Mouse (Mus musculus) liver, embryonic 14.5 days (tissue): Measurements from ENCODE around the gene F11r. TPM values are rescaled to one million over a fixed set of nuclear protein-coding genes. Genes with fewer than 3 reads are reported as not detected.
A peak's percentile ranks its signal among the peaks of the same experiment; 100 is the strongest.

Experiments
- ATAC-seq: fragments of 200-750 bp; cut with Nextera tagmentation; 2 replicates; pipeline ENCODE4 v1.8.0; 2017; ENCODE audit warnings: moderate number of reproducible peaks, mild to moderate bottlenecking, moderate library complexity; ENCODE audit not compliant: insufficient read depth
- DNase-seq, 3 experiments: peaks; one replicate each; pipeline ENCODE4 v3.0.0-alpha.2; 2012 to 2013; ENCODE audit warnings: low read depth in 3 of 3, low spot score in 3 of 3
- H3K27ac ChIP-seq: fragments of 300-500 bp; sonication (generic); 2 replicates; pipeline ENCODE4 v1.5.1; 2014; ENCODE audit warnings: moderate library complexity, mild to moderate bottlenecking, control low read depth, inconsistent platforms
- H3K27me3 ChIP-seq: fragments of 300-500 bp; sonication (generic); 2 replicates; pipeline ENCODE4 v1.6.1; 2014; ENCODE audit warnings: mild to moderate bottlenecking, low read length, moderate library complexity; ENCODE audit not compliant: control insufficient read depth, insufficient read depth
- H3K36me3 ChIP-seq: fragments of 300-500 bp; sonication (generic); replicated peaks from 2 replicates; pipeline ENCODE4 v1.6.1; 2014; ENCODE audit warnings: low read depth; ENCODE audit not compliant: control insufficient read depth, insufficient read depth
- H3K4me1 ChIP-seq, 2 experiments: fragments of 200-500 bp in 1 of 2; fragments of 300-500 bp in 1 of 2; sonication (generic) in 1 of 2; replicated peaks; 2 replicates each; pipeline ENCODE4 v1.6.1; 2012 to 2014; ENCODE audit warnings: antibody characterized with exemption in 1 of 2, inconsistent platforms in 1 of 2, low read length in 1 of 2; ENCODE audit not compliant: control insufficient read depth in 2 of 2, insufficient read depth in 2 of 2
- H3K4me2 ChIP-seq: fragments of 300-500 bp; sonication (generic); 2 replicates; pipeline ENCODE4 v1.6.1; 2014; ENCODE audit warnings: low read depth, mild to moderate bottlenecking, control low read depth, moderate library complexity
- H3K4me3 ChIP-seq, 2 experiments: fragments of 200-500 bp in 1 of 2; fragments of 300-500 bp in 1 of 2; sonication (generic) in 1 of 2; 2 replicates each; pipeline ENCODE4 v1.5.1; 2012 to 2014; ENCODE audit warnings: low read depth in 2 of 2, low read length in 2 of 2, mild to moderate bottlenecking in 2 of 2, control low read depth in 1 of 2, inconsistent platforms in 1 of 2, moderate library complexity in 1 of 2; ENCODE audit not compliant: insufficient read depth in 1 of 2
- H3K9ac ChIP-seq: fragments of 300-500 bp; sonication (generic); replicated peaks from 2 replicates; pipeline ENCODE4 v1.6.1; 2014; ENCODE audit warnings: mild to moderate bottlenecking, control low read depth, moderate library complexity
- H3K9me3 ChIP-seq: fragments of 300-500 bp; sonication (generic); 2 replicates; pipeline ENCODE4 v1.6.1; 2016; ENCODE audit warnings: low read length, mixed read lengths; ENCODE audit not compliant: control insufficient read depth
- CTCF ChIP-seq: IDR thresholded peaks from 2 replicates; pipeline ENCODE4 v1.5.1; 2016; ENCODE audit warnings: antibody characterized with exemption, low read depth, control low read depth
- EP300 ChIP-seq: IDR thresholded peaks from 2 replicates; pipeline ENCODE4 v1.6.1; 2016; ENCODE audit warnings: antibody characterized with exemption, low read depth
- WGBS: fragments of 180-500 bp; shearing (Covaris S2); extraction: QIAGEN DNeasy Blood & Tissue Kit; methylation state at CpG from one replicate; pipeline ENCODE4 v1.1.7; 2014; ENCODE audit not compliant: insufficient replicate concordance; 5-methylcytosine and 5-hydroxymethylcytosine counted together
- polyA plus RNA-seq, 2 experiments: library from polyadenylated mRNA; depleted of rRNA in 1 of 2; stranded (reverse) in 1 of 2; unstranded in 1 of 2; fragments of >200 nt; fragmentation: Nextera tagmentation in 1 of 2; extraction: Ambion mirVana in 1 of 2; gene quantifications; 2 replicates each; pipeline versions ENCODE4 v1.2.1 to v1.2.3; 2012 to 2014

Gene F11r
- polyA plus RNA-seq, 2 experiments: 11.9 to 13.6 TPM

DNA sequence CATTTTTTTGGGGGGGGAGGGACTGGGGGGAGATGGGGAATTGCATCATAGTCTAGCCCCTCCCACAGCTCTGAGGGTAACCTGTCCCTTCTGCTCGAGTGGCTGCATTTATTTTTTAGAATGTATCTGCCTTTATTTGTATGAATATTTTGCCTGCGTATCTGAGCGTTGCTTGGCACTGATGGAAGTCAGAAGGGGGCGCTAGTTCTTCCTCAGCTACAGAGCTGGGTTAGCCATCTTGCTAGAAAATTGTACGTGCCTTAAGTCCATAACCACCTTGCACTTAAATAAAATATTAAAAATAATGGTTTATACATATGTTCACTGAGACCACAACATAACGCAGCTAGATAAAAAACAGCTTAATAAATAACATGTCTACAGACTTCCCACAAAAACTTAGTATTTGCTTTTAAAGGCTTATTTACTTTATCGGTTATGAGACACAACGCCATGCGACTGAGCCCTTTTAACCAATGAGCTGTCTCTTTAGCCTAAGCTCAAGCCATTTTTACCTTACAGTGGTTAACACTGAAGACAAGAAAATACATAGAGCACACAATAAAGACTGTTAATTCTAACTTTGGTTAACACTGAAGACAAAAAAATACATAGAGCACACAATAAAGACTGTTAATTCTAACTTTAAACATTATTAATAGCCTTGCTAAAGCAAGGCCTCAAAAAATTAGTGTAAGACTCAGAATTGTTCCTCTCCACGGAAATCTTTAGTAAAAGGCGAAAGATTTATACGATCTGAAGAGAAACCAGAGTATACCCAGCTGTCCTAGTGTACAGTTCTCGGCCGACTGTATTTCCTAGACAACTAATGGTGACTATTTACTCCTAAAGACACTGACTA, 65.3 kb downstream of the F11r start:
- H3K9me3 ChIP-seq: no peaks in the 10 kb centered on the region
- under 1% methylated on average over 14 of the region's 14 CpGs for WGBS
- H3K4me3 ChIP-seq: no peak overlapping the region; a peak in 1 of 4 replicates
- peak overlapping the region; percentile 37 for H3K9ac ChIP-seq
- H3K27me3 ChIP-seq: no peaks in the 10 kb centered on the region
- peak; percentile 81 for ATAC-seq
- TF ChIP-seq EP300 (peak; percentile 47), CTCF (peak; percentile 68)
- H3K36me3 ChIP-seq: no peaks in the 10 kb centered on the region
- peaks cover 5 to 10% of the 10 kb centered on the region in 2 experiments for H3K4me1 ChIP-seq
- peak; percentile 74 to 82 (median 75) for DNase-seq
- peak overlapping the region; percentile 95 for H3K4me2 ChIP-seq
- H3K27ac ChIP-seq: peak overlapping the region; percentile 31

- Histone ChIP-seq H3K4me2 (peak within 1 kb of the TSS; percentile 95), H3K4me3 (peak within 1 kb of the TSS; percentile 59 to 67), H3K9ac (peak within 1 kb of the TSS; percentile 66), H3K36me3 (no peaks in the 10 kb centered on the region), H3K9me3 (no peaks in the 10 kb centered on the region), H3K4me1 (peaks cover 5 to 10% of the 10 kb centered on the region in 2 experiments), H3K27ac (peak within 1 kb of the TSS; percentile 31), H3K27me3 (no peaks in the 10 kb centered on the region)
- DNase-seq (peak; percentile 85 to 89 (median 88)), ATAC-seq (peak; percentile 78)
- WGBS: under 1% methylated on average over 19 of the region's 19 CpGs
- TF ChIP-seq EP300 (peak; percentile 14; the same call in 1 of the 2 replicates), CTCF (peak; percentile 93)
These were observed 65.9 kb downstream of the F11r start, which contains the start of gene Alyref2 for GRCm38 (mm10) chr1:171503250-171503591. Gene Alyref2 (plus strand): TSS chr1:171503478.

GRCm38 (mm10) chr1:171503592-171504291, 66.4 kb downstream of the F11r start:
- under 1% methylated on average over 53 of the region's 53 CpGs for WGBS

DNA sequence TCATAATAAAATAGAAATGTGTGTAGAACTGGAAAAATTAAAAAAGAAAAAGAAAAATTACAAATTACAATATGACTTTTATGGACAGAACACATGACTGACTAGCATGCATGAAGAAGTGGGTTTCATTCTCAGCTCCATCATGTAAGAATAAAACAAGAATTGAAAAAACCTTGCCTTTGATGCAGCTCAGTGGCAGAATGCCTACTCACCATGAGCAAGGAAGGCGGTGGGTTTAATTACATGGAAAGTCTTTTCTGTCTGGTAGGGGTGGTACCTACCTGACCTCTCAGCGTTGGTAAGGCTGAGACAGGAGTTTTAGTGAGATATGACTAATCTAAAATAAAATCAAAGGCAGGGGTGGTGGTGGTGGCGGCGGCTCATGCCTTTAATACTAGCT, 67.3 kb downstream of the F11r start:
- ATAC-seq (no peak), DNase-seq (no peak)
- 21% methylated on average over 4 of the region's 4 CpGs for WGBS
- no peak for TF ChIP-seq CTCF
- 0 out of 2 replicates have a peak, but pooled peaks have one; percentile 13 for TF ChIP-seq EP300
- H3K9ac ChIP-seq: peak overlapping the region; percentile 20
- H3K4me1 ChIP-seq: peaks cover 5 to 10% of the 10 kb centered on the region in 2 experiments
- H3K9me3 ChIP-seq: no peaks in the 10 kb centered on the region
- H3K4me3 ChIP-seq: peak overlapping the region; percentile 14 to 23; a peak in 3 of 4 replicates
- no peak overlapping the region for H3K27ac ChIP-seq
- H3K4me2 ChIP-seq: peak overlapping the region; percentile 95
- H3K36me3 ChIP-seq: no peaks in the 10 kb centered on the region
- H3K27me3 ChIP-seq: no peaks in the 10 kb centered on the region

More at GRCm38 (mm10) chr1:171503592-171504291, 66.4 kb downstream of the F11r start:
- DNase-seq (peak; percentile 39 to 55 (median 53)), ATAC-seq (peak; percentile 32)
- Histone ChIP-seq H3K4me1 (peaks cover 5 to 10% of the 10 kb centered on the region in 2 experiments), H3K4me2 (peak overlapping the region; percentile 95), H3K27ac (peak overlapping the region; percentile 31), H3K27me3 (no peaks in the 10 kb centered on the region), H3K36me3 (no peaks in the 10 kb centered on the region), H3K4me3 (peak overlapping the region; percentile 59 to 67), H3K9me3 (no peaks in the 10 kb centered on the region), H3K9ac (peak overlapping the region; percentile 66)
- TF ChIP-seq CTCF: no peak
- TF ChIP-seq EP300: no peak

- Histone ChIP-seq H3K27me3 (no peaks in the 10 kb centered on the region), H3K4me3 (no peak overlapping the region), H3K9ac (no peak overlapping the region), H3K4me1 (no peaks in the 10 kb centered on the region), H3K4me2 (no peak overlapping the region), H3K36me3 (no peaks in the 10 kb centered on the region), H3K27ac (no peak overlapping the region), H3K9me3 (no peaks in the 10 kb centered on the region)
- 69% methylated on average over 2 of the region's 2 CpGs for WGBS
- DNase-seq (no peak), ATAC-seq (no peak)
- TF ChIP-seq EP300 (no peak), CTCF (peak; percentile 38)
These were observed 75.9 kb downstream of the F11r start for GRCm38 (mm10) chr1:171513234-171513633.
